Mouse (Mus musculus) liver, embryonic 15.5 days (tissue): ENCODE data around the gene Trim16. TPM values are rescaled to one million over a fixed set of nuclear protein-coding genes. Genes with fewer than 3 reads are reported as not detected.

Experiments used
- ATAC-seq: fragments of 200-750 bp; cut with Nextera tagmentation; 2 replicates; pipeline ENCODE4 v1.8.0; 2017; ENCODE audit warnings: moderate number of reproducible peaks, mild to moderate bottlenecking, moderate library complexity; ENCODE audit not compliant: insufficient read depth
- H3K27ac ChIP-seq: fragments of 300-500 bp; sonication (generic); replicated peaks from 2 replicates; pipeline ENCODE4 v1.5.1; 2015; ENCODE audit warnings: mild to moderate bottlenecking, inconsistent platforms
- H3K27me3 ChIP-seq: fragments of 300-500 bp; sonication (generic); 2 replicates; pipeline ENCODE4 v1.6.1; 2015; ENCODE audit warnings: mild to moderate bottlenecking, inconsistent platforms
- H3K36me3 ChIP-seq: fragments of 300-500 bp; sonication (generic); replicated peaks from 2 replicates; pipeline ENCODE4 v1.6.1; 2015; ENCODE audit warnings: moderate library complexity, mild to moderate bottlenecking, inconsistent platforms
- H3K4me1 ChIP-seq: fragments of 300-500 bp; sonication (generic); replicated peaks from 2 replicates; pipeline ENCODE4 v1.6.1; 2015; ENCODE audit warnings: inconsistent platforms
- H3K4me2 ChIP-seq: fragments of 300-500 bp; sonication (generic); 2 replicates; pipeline ENCODE4 v1.6.1; 2015; ENCODE audit warnings: moderate library complexity, mild to moderate bottlenecking, inconsistent platforms
- H3K4me3 ChIP-seq: fragments of 300-500 bp; sonication (generic); replicated peaks from 2 replicates; pipeline ENCODE4 v1.5.1; 2015; ENCODE audit warnings: mild to moderate bottlenecking, inconsistent platforms
- H3K9ac ChIP-seq: fragments of 300-500 bp; sonication (generic); 2 replicates; pipeline ENCODE4 v1.6.1; 2015; ENCODE audit warnings: moderate library complexity, mild to moderate bottlenecking, inconsistent platforms
- H3K9me3 ChIP-seq: fragments of 300-500 bp; sonication (generic); replicated peaks from 2 replicates; pipeline ENCODE4 v1.6.1; 2016; ENCODE audit warnings: inconsistent platforms
- WGBS: fragments of 180-500 bp; shearing (Covaris S2); methylation state at CpG from one replicate; pipeline ENCODE4 v1.1.7; 2015; ENCODE audit warnings: mixed read lengths; ENCODE audit not compliant: insufficient replicate concordance; 5-methylcytosine and 5-hydroxymethylcytosine counted together
- polyA plus RNA-seq: library from polyadenylated mRNA; unstranded; fragments of >200 nt; fragmentation: Nextera tagmentation; extraction: Ambion mirVana; gene quantifications from 2 replicates; pipeline ENCODE4 v1.2.1, GENCODE M21; 2015

Trim16 gene
- polyA plus RNA-seq, 1 experiment from 2014 or later = 0.79 TPM

DNA sequence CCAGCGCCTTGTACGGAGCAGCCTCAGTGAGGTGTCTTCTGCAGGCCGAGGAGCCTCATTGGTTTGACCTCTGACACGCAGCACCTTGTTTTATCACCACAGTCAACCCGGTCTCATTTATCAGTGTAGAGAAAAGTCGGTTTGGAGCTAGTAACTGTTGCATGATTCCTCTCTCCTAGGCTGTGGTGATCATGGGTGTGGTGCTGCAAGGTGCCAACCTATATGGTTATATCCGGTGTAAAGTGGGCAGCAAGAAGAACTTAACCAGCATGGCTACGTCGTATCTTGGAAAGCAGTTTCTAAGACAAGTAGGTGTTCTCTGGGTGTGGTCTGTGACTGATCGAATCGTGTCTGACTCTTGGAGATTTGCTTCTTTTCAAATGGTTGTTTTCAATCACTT is 71.7 kb downstream of the Trim16 start:
- H3K4me3 ChIP-seq = no peak overlapping the region
- ATAC-seq = no peak
- no peak overlapping the region for H3K4me2 ChIP-seq
- 69% methylated on average over 11 of the region's 11 CpGs for WGBS
- no peaks in the 10 kb centered on the region for H3K27me3 ChIP-seq
- no peaks in the 10 kb centered on the region for H3K4me1 ChIP-seq
- H3K9ac ChIP-seq = no peak overlapping the region
- H3K27ac ChIP-seq = no peak overlapping the region
- H3K9me3 ChIP-seq = no peaks in the 10 kb centered on the region
- H3K36me3 ChIP-seq = peaks cover 27% of the 10 kb centered on the region; the same call in 1 of the 2 replicates

Other genes starting within 250 kb of the Trim16 start
- 5.5 and 6.3 TPM in 2 replicates for gene Trpv2, start 245.7 kb upstream of the Trim16 start, polyA plus RNA-seq
- 1.7 and 2.0 TPM in 2 replicates for gene Lrrc75a, start 171.7 kb upstream of the Trim16 start, polyA plus RNA-seq
- 7.2 and 7.8 TPM in 2 replicates for gene Mmgt2, start 171.6 kb upstream of the Trim16 start, polyA plus RNA-seq
- gene Zfp287, start 88.3 kb upstream of the Trim16 start, polyA plus RNA-seq = 0.31 and 0.50 TPM in 2 replicates
- gene Gm10428, start 67.1 kb upstream of the Trim16 start, polyA plus RNA-seq = not detected in 2 replicates
- gene Zfp286, start 30.8 kb upstream of the Trim16 start, polyA plus RNA-seq = 0.63 and 1.0 TPM in 2 replicates
- gene Fbxw10, start 26.8 kb downstream of the Trim16 start, polyA plus RNA-seq = 0.07 and 0.28 TPM in 2 replicates
- gene Tvp23b, start 59.2 kb downstream of the Trim16 start, polyA plus RNA-seq = 27.0 and 29.6 TPM in 2 replicates
- not detected in 2 replicates for gene Cdrt4, start 131.0 kb downstream of the Trim16 start, polyA plus RNA-seq
- gene Tekt3, start 241.4 kb downstream of the Trim16 start, polyA plus RNA-seq = not detected in 2 replicates